8 mouse cellular contexts compared by ENCODE assay signal in the genomic region with DNA sequence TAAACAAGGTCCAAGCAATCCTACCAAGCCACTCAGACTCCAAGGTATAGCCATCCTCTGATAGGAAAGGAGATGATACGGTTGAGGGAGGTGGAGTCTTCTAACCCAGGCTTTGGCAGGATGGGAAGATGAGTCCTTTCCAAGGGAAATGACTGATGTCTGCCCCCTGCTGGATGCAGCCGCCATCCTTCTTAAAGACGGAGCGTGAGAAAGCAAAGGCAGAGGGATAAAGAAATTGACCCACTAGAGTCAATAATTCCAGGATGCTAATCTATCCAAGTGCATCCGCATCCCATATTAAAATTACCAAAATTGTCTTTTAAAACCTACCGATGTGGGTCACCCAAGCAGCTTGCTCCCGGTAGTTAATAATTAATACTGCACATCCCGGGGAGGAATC.
DNase-seq lines count a peak whose midpoint lies in the region; ATAC-seq and TF ChIP-seq lines count a peak whose summit lies in the region.

No protein-coding gene starts in this region.

- no peak overlapping the region for H3K9ac ChIP-seq in liver, postnatal 0 days (replicated peaks)
- H3K9ac ChIP-seq in limb, embryonic 12.5 days (replicated peaks) = no peak overlapping the region
- H3K9ac ChIP-seq in liver, embryonic 12.5 days = no peak overlapping the region

- TF ChIP-seq POLR2A in olfactory bulb, adult 2 months (IDR thresholded peaks at IDR 0.05; ENCODE audit: insufficient read depth, low read depth, low read length) = no peak

- H3K36me3 ChIP-seq in liver, postnatal 0 days (replicated peaks; ENCODE audit: insufficient read depth, low read length) = no peaks in the 10 kb centered on the region
- no peaks in the 10 kb centered on the region for H3K36me3 ChIP-seq in hindbrain, embryonic 10.5 days
- H3K36me3 ChIP-seq in limb, embryonic 12.5 days = no peaks in the 10 kb centered on the region
- H3K36me3 ChIP-seq in liver, embryonic 12.5 days = no peaks in the 10 kb centered on the region

- DNase-seq in liver, postnatal 0 days = peak; percentile 16
- no peak for DNase-seq in liver
- DNase-seq in c-Kit-positive CD71-negative TER-119-negative erythroid progenitor cells, embryonic 14.5 days (ENCODE audit: low read depth) = peak; percentile 3
- peak; percentile 40 for DNase-seq in hindbrain, embryonic 10.5 days (ENCODE audit: low spot score)
- DNase-seq in spleen, adult 18-20 months = no peak

- whole genome bisulfite sequencing in liver, postnatal 0 days (ENCODE audit: insufficient replicate concordance) = 61% methylated on average over 8 of the region's 8 CpGs
- 65% methylated on average over 8 of the region's 8 CpGs for WGBS in hindbrain, embryonic 10.5 days
- WGBS in limb, embryonic 12.5 days = 70% methylated on average over 8 of the region's 8 CpGs
- WGBS in olfactory bulb, adult 2 months = 30% methylated on average over 8 of the region's 8 CpGs
- WGBS in liver, embryonic 12.5 days (ENCODE audit: insufficient replicate concordance) = 54% methylated on average over 8 of the region's 8 CpGs

- H3K9me3 ChIP-seq in liver, postnatal 0 days (ENCODE audit: low read length) = no peaks in the 10 kb centered on the region
- H3K9me3 ChIP-seq in hindbrain, embryonic 10.5 days = no peaks in the 10 kb centered on the region
- no peaks in the 10 kb centered on the region for H3K9me3 ChIP-seq in limb, embryonic 12.5 days
- H3K9me3 ChIP-seq in liver, embryonic 12.5 days (replicated peaks) = no peaks in the 10 kb centered on the region

- TF ChIP-seq CTCF in liver, postnatal 0 days (IDR thresholded peaks at IDR 0.05; ENCODE audit: low read depth) = peak; percentile 39
- TF ChIP-seq CTCF in olfactory bulb, adult 2 months (IDR thresholded peaks at IDR 0.05; ENCODE audit: insufficient read depth, low read depth, low read length) = peak; percentile 21; the same call in 1 of the 2 replicates

- H3K27ac ChIP-seq in liver, postnatal 0 days (ENCODE audit: low read depth) = no peak overlapping the region
- 0 out of 2 replicates have a peak overlapping the region, but pooled peaks have one; percentile 18 for H3K27ac ChIP-seq in hindbrain, embryonic 10.5 days
- peak overlapping the region; percentile 59 for H3K27ac ChIP-seq in limb, embryonic 12.5 days
- no peak overlapping the region for H3K27ac ChIP-seq in olfactory bulb, adult 2 months (ENCODE audit: insufficient read depth, low read depth, low read length)
- no peak overlapping the region for H3K27ac ChIP-seq in liver, embryonic 12.5 days

- no peaks in the 10 kb centered on the region for H3K4me1 ChIP-seq in liver, postnatal 0 days (ENCODE audit: insufficient read depth)
- H3K4me1 ChIP-seq in hindbrain, embryonic 10.5 days (replicated peaks) = peaks cover 45% of the 10 kb centered on the region
- H3K4me1 ChIP-seq in limb, embryonic 12.5 days (replicated peaks) = peaks cover 43% of the 10 kb centered on the region
- peaks cover 4% of the 10 kb centered on the region for H3K4me1 ChIP-seq in olfactory bulb, adult 2 months (ENCODE audit: control insufficient read depth, insufficient read depth, low read length)
- H3K4me1 ChIP-seq in liver, embryonic 12.5 days = no peaks in the 10 kb centered on the region

- no peaks in the 10 kb centered on the region for H3K27me3 ChIP-seq in liver, postnatal 0 days (ENCODE audit: insufficient read depth, low read length)
- H3K27me3 ChIP-seq in hindbrain, embryonic 10.5 days (ENCODE audit: insufficient read depth, poor library complexity, severe bottlenecking) = peaks cover 4% of the 10 kb centered on the region; the same call in 1 of the 2 replicates
- H3K27me3 ChIP-seq in limb, embryonic 12.5 days = no peaks in the 10 kb centered on the region; the same call in 1 of the 2 replicates
- no peaks in the 10 kb centered on the region for H3K27me3 ChIP-seq in liver, embryonic 12.5 days (replicated peaks)

- ATAC-seq in liver, postnatal 0 days = no peak
- no peak for ATAC-seq in limb, embryonic 12.5 days (ENCODE audit: insufficient number of reproducible peaks, insufficient read depth, low FRiP score, low TSS enrichment, low read depth)
- ATAC-seq in liver, embryonic 12.5 days = no peak

- TF ChIP-seq EP300 in liver, postnatal 0 days (IDR thresholded peaks at IDR 0.05; ENCODE audit: low read depth) = no peak

- H3K4me3 ChIP-seq in liver, postnatal 0 days (ENCODE audit: low read depth, low read length) = no peak overlapping the region
- no peak overlapping the region for H3K4me3 ChIP-seq in hindbrain, embryonic 10.5 days
- no peak overlapping the region for H3K4me3 ChIP-seq in limb, embryonic 12.5 days (replicated peaks)
- H3K4me3 ChIP-seq in olfactory bulb, adult 2 months (ENCODE audit: insufficient read depth, low read depth, low read length) = no peak overlapping the region
- H3K4me3 ChIP-seq in liver, embryonic 12.5 days = no peak overlapping the region

- no peak overlapping the region for H3K4me2 ChIP-seq in liver, postnatal 0 days (ENCODE audit: low read depth, low read length)
- H3K4me2 ChIP-seq in limb, embryonic 12.5 days = no peak overlapping the region
- no peak overlapping the region for H3K4me2 ChIP-seq in liver, embryonic 12.5 days

Comparison
In these comparisons a context has a peak if more than half of its experiments do, and no peak if none do; other contexts are left out.
1. DNase-seq: peak in liver, postnatal 0 days (single experiment), c-Kit-positive CD71-negative TER-119-negative erythroid progenitor cells, embryonic 14.5 days (single experiment) and hindbrain, embryonic 10.5 days (single experiment); none in liver (single experiment) and spleen, adult 18-20 months (0 of 2).
2. H3K27ac ChIP-seq: peak in hindbrain, embryonic 10.5 days (single experiment) and limb, embryonic 12.5 days (single experiment); none in liver, postnatal 0 days (single experiment), olfactory bulb, adult 2 months (single experiment) and liver, embryonic 12.5 days (single experiment).